Mouse (Mus musculus) monocyte, adult 2 months (primary cell): ENCODE results near the gene Vmn1r45.
"Not testable (repeated sequence)": the region's sequence is repeated elsewhere in the genome, so short reads cannot be mapped to it uniquely, and the experiment has no call there.

Experiments
- DNase-seq, 2 experiments: peaks; one replicate each; pipeline ENCODE4 v3.0.0; 2022; ENCODE audit warnings: low spot score in 2 of 2, low read depth in 1 of 2

The Vmn1r45 gene

DNA sequence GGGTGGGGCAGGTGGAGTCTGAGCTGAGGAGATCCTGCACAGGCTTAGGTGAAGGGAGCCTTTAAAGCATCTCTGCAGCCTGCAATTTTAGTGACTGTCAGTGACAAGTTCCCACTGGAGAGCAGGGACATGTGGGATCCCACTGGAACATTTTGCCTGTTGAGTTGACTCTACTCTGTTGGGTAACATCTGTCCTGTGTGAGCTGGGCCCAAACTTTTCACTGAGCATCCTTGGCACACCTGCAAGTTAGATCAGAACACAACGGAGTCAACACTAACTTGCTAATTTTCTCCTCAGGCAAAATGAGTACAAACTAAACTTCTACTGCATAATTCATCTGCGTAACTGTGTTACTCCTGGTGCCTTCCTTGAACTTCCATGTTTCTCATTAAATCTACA lies at the start of gene Vmn1r45:
Vmn1r45 (minus strand) TSS at position 101 of the 400 bp plus-strand sequence.
- not testable (repeated sequence) for DNase-seq

DNA sequence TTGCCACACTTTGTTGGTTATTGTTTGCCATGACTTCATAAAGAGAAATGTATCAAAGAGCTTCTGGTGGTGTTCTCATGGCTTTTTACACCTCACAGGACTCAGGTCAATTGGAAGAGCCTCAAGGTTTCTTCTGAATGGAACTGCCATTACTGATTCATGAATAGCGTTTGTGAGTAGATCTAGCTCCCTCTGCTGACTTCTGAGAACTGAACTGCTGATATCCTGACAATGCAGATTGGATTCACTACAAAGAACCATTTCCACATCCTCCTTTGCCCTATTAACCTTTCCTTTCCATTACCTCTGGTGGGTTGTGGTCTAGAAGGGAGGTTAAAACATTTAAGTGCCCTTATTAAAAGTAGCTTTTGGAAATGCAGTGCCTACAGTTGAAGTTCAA lies 45.6 kb upstream of the Vmn1r45 start:
- no peak for DNase-seq

GRCm38 (mm10) chr6:89969013-89969412 lies 28.6 kb upstream of the Vmn1r45 start, which contains the start of gene Vmn1r46:
TSS of gene Vmn1r46 (plus strand) at chr6:89969313.
- DNase-seq = no peak

DNA sequence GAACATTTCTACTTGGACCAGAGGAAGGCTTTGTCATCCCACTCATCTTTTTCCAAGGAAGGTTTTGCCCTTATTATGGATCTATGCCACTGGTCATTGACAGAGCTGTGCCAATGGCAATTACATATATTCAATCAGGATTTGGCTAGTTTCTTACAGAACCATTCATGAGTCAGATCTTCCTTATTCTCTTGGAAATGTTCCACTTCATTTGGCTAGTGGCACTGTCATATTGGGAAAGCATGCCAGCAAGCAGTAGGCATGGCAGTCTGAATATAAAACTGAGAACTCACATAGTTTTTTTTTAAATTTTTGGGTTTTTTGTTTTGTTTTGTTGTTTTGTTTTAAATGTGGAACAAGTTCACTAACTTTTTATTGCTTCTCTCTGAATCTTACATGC lies 25.9 kb upstream of the Vmn1r45 start:
- no peak for DNase-seq

GRCm38 (mm10) chr6:89953556-89953955 lies 13.2 kb upstream of the Vmn1r45 start:
- DNase-seq = no peak

GRCm38 (mm10) chr6:89940926-89941325 lies 528 bp upstream of the Vmn1r45 start:
- no peak for DNase-seq

DNA sequence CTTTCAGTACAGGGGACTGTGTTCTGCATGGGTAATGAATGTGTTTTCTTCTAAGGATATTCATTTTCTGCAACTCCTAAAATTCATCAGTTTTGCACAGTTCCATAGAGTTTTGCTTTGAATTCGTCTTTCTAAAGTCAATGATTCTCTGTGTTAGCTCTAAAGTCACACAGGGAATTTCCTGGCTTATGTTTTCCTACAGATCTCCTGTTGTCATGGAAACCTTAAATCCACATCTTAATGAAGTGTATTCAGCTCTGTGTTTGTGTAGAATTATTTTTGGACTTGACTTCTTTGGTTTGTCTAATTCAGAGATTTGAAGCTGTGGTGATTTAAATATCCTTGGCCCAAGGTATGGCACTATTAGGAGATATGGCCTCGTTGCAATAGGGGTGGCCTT lies 56.6 kb downstream of the Vmn1r45 start:
- no peak for DNase-seq

GRCm38 (mm10) chr6:89883360-89883759 lies 57.0 kb downstream of the Vmn1r45 start, which contains the start of gene Vmn1r44:
TSS of gene Vmn1r44 (plus strand) at chr6:89883660.
- DNase-seq = no peak
